Mouse (Mus musculus): ENCODE results near the gene Nkd2.

DNA sequence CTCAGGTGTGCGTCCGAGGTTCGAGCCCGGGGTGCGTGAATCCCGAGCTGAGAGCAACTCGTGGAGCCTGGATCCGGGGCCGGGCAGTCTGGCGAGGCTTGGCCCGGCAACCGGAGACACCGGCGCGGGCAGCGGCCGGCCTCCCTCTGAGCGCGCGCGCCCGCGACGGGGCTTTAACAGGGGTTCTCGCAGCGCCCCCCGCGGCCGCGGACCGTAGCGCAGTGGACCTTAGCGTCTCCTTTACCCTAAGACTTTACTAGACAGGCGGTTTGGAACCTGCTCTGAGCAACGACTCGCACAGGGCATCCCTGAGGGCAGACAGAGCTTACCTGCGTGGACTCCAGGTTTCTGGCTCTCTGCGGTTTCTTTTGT is at the start of gene Nkd2:
- TF ChIP-seq GATA1 (IDR thresholded peaks at IDR 0.05; ENCODE audit: borderline replicate concordance, low read length) (no peak), FLI1 (IDR thresholded peaks at IDR 0.05; ENCODE audit: low read length) (no peak)
